Mouse (Mus musculus) erythroblast, embryonic 14.5 days (primary cell): ENCODE results near the gene Il10rb.

ENCODE experiments used
- GATA1 ChIP-seq: IDR thresholded peaks from 2 replicates; pipeline ENCODE4 v1.6.1; 2012; ENCODE audit warnings: low read length, inconsistent platforms, mixed read lengths
- TAL1 ChIP-seq: IDR thresholded peaks from 3 replicates; pipeline ENCODE4 v1.6.1; 2012; ENCODE audit warnings: low read length, inconsistent platforms, mixed read lengths

DNA sequence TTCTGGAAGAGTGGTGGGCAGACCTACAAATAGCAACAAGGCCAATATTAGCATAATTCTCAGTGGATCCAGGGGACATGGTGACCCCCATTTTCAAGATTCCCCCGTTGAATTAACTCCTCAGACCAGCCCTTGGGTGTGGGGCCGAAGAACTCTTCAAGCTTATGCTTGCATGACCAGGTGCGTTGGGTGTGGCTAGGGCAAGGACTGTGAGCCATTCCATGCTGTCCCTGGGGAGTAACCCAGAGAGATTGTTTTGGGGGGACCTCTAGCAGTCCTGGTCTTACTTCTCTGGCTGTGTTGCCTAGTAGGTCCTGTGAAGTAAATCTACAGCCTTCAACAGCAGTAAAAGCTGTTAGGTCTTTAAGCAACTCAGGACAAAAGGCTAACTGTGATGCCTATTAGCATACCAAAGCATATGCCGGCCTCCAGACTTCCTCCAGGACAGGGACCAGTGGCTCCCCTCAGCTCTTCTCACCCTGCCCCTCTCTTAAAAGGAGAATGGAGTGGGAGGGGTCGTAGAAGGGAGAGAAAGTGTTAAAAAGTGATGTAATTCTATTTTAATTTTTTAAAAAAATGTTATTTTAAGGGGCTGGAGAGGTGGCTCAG lies 26.9 kb downstream of the Il10rb start:
- no peak for TF ChIP-seq GATA1
- TF ChIP-seq TAL1, result no peak
